Mouse (Mus musculus): ENCODE data around the gene Reln. TPM values are rescaled to one million over a fixed set of nuclear protein-coding genes. Genes with fewer than 3 reads are reported as not detected.

Gene Reln
- total RNA-seq, 2 experiments from 2014 or later = 272 to 308 TPM

GRCm38 (mm10) chr5:22031653-22032052 lies 312.8 kb downstream of the Reln start:
- no peak for ATAC-seq (replicated peaks; ENCODE audit: low FRiP score, poor library complexity, severe bottlenecking)

DNA sequence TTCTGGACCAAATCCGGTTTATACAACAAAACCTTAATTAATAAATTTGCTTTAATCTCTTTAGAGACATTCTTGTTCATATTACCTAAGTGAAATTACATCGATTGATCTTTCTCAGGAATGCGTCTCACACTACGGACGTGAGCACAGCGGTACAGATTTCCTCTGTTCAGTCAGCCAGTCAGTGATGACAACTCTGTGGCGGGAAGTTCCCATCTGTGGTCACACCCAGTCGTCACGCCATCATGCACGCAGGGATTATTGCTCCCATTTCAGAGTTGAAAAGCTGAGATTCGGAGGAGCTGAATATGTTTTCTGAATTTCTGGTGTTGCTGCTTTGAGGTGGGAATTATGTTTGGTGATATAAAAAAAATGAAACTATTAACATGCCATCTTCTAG lies 316.1 kb downstream of the Reln start:
- ATAC-seq (replicated peaks; ENCODE audit: low FRiP score, poor library complexity, severe bottlenecking) = no peak

DNA sequence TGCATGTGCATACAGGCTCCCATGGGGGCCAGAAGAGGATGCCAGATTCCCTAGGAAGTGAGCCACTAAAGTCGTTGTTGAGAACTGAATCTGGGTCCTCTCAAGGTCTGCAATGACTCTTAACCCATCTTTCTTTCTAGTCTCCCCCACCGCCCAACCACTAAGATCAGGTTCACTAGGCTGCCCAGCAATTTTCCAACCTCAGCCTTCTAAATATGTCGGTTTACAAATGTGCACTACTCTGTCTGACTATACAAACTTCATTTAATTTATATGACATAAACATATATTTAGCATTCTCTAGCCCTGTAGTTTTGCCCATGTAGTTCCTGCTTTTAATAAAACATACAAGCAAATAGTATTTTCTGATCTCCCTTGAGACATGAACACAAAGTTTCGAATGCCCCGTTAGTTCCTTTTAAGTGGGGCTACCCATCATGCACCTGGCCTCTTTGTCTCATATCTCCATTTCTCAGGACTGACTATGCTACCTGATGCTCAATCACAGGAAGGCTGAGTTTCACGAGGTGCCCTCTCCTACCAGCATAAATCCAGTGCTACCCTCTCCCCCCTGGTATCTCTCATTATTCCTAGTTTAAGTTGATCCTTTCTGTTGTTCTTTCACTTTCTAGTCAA lies 317.1 kb downstream of the Reln start:
- ATAC-seq (replicated peaks; ENCODE audit: low FRiP score, poor library complexity, severe bottlenecking) = no peak

DNA sequence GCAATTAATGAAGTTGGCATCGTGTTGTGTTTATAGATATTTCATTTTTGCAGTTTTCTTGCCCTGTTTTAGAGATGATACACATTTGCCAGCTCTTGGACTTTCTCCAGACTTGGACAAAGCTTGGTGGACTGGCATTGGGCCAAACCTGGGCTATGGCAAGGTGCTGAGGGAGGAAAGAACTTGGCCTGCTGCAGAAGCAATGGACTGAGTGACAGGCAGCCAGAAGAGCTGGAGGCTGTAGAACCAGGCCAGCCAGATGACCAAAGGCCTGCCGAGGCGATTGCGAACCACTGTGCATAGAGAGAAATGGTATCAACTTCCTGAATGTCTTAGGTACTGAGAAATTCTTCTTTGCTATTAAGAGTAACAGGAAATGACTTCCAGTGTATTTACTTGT lies 318.8 kb downstream of the Reln start:
- ATAC-seq (replicated peaks; ENCODE audit: low FRiP score, poor library complexity, severe bottlenecking) = no peak

DNA sequence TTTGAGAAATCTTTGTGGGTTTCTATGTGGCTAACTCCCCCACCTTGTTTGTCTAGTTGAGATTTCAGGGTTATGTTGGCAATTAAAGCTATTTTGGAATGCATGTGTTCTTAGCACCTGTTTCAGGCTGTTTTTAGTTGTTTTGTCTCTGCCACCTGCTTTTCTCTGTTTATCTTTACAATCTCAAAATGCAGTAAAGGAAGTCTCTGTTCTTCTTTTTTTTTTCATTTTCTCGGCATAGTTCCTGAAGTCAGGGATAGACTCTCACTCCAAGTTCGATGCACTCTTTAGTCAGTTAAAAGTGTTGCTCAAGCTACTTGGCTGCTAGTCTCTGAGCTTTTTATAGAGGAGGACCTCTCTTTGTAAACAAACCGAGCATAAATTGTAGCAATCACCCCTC lies 320.4 kb downstream of the Reln start:
- ATAC-seq (replicated peaks; ENCODE audit: low FRiP score, poor library complexity, severe bottlenecking) = no peak

- ATAC-seq (replicated peaks; ENCODE audit: low FRiP score, poor library complexity, severe bottlenecking) = no peak
These were observed 326.6 kb downstream of the Reln start for GRCm38 (mm10) chr5:22017896-22018295.

DNA sequence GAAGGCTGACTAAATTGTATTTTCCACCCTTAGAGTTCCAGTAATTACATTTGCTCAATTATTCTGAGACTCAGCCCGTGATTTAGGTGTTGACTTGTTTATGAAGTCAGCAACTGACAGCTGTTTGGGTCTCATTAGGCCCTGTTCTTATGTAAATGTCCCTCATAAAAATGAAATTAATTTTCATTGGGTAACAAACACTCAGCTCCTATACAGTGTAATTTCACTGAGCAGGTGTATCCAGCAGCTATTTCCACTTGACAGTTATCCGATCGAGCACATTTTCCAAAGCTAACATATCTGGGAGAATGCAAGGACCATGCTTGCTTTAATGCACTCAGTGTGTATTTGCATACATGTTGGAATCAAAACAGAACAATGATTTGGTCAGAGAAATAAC lies 330.0 kb downstream of the Reln start:
- ATAC-seq (replicated peaks; ENCODE audit: low FRiP score, poor library complexity, severe bottlenecking) = no peak

- ATAC-seq (replicated peaks; ENCODE audit: low FRiP score, poor library complexity, severe bottlenecking) = no peak
These were observed 335.4 kb downstream of the Reln start for GRCm38 (mm10) chr5:22009142-22009541.

GRCm38 (mm10) chr5:22007304-22008059 lies 337.0 kb downstream of the Reln start:
- ATAC-seq (replicated peaks; ENCODE audit: low FRiP score, poor library complexity, severe bottlenecking) = no peak

- no peak for ATAC-seq (replicated peaks; ENCODE audit: low FRiP score, poor library complexity, severe bottlenecking)
These were observed 340.6 kb downstream of the Reln start for GRCm38 (mm10) chr5:22003858-22004257.

DNA sequence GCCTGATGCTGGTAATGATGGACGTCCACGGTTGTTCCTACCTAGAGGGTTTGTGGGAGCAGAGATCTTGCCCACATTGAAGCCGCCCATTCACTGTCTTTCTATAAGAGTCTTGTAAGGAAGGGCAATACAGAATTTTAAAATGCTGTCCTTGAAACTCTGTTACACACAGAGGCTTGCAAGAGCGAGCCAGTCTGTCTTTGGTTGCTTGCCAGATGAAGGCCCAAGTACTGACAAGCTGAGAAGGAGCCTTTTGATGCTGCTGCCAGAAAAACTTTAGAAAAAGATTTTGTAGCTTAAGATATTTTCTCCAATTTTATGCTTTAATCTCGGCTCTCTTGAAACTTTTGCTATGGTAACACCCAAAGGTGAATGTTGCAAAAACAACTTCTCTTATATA lies 356.8 kb downstream of the Reln start:
- ATAC-seq (replicated peaks; ENCODE audit: low FRiP score, poor library complexity, severe bottlenecking) = no peak

GRCm38 (mm10) chr5:21986311-21986710 lies 358.2 kb downstream of the Reln start:
- no peak for ATAC-seq (replicated peaks; ENCODE audit: low FRiP score, poor library complexity, severe bottlenecking)

- ATAC-seq (replicated peaks; ENCODE audit: low FRiP score, poor library complexity, severe bottlenecking) = no peak
These were observed 361.4 kb downstream of the Reln start for GRCm38 (mm10) chr5:21983021-21983667.

DNA sequence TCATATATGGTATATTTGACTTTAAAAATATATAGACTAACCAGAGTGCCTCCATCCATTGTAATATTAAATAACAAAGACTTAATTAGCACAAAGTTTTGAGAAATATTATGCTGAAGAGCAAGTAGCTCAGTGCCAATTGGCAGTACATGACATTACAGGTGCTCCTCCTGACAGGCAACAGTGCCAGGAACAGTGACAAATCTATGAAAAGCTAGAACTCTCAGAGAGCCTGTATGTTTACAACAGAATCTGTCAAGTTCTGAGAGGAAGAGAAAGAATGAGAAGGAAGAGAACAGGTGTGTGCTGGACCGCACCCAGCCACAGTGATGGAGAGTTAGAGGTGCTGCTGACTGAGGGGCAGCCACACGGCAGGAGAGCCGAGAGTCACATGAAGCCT lies 363.3 kb downstream of the Reln start:
- no peak for ATAC-seq (replicated peaks; ENCODE audit: low FRiP score, poor library complexity, severe bottlenecking)

DNA sequence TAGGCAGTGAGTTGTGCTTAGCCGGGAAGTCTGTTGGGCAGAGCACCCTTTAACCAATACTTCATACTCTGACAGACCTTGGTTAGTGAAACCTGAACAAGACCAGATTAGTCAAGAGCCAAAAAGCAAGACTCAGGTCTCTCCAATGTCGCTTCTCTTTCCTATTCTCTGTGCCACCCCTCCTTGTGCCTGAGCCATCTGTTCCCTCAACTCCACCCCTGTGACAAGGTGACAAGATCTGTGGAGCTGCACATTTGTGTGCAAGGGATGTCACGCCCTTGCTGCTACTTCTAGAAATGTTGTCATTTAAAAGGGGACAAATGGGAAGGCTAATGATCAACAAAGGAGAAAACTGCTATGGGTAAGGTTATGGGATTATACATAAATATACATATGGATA lies 364.0 kb downstream of the Reln start:
- ATAC-seq (replicated peaks; ENCODE audit: low FRiP score, poor library complexity, severe bottlenecking) = no peak

DNA sequence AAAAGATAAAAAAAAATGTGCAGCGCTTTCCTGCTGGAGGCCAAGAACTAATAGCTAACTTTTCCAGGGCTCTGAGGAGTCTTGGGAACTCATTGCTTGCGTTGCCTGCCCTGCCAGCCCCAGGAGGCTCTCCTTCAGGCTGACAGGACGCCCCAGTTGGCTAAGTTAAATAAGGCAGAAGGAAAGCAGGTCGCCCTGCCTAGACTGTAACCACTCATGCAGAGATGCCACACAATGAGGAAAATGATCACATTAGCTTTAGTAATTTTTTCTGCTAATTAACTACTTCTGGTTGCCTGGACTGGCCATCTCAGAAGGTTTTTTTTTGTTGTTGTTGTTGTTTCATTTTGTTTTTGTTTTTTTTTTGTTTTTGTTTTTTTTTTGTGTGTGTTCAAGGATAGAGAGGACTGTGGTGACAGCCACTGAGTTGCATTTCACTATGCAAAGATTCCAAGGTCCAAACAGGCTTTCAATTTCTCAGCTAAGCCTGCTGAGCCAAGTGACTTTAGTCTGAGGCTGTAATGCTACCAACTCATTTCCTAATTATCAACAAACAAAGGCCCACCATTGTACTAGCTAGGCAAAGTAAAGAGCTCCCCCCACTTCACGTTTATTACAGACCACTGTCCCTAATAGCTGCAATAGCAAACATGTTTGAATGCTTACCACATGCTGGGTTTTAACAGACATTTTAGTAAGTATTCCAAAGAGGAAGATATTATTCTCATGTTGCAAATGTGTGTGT lies 371.1 kb downstream of the Reln start:
- ATAC-seq (replicated peaks; ENCODE audit: low FRiP score, poor library complexity, severe bottlenecking) = no peak

DNA sequence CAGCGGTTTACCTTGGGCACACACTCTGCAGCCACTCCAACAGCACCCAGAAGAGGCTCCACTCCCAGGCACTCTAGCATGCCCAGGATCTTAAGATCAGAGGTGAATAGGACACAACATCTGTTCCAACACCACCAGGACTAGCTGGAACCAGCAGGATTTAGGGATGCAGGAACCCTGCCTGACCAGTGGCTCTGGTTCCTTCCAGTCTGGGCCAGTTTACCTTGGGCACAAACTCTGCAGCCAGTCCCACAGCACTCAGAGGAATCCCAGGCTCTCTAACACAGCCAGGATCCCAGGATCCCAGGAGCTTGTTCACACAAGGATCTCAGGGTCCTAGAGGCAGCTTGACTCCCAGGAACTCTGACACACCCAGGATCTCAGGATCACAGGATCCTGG lies 382.7 kb downstream of the Reln start:
- no peak for ATAC-seq (replicated peaks; ENCODE audit: low FRiP score, poor library complexity, severe bottlenecking)

DNA sequence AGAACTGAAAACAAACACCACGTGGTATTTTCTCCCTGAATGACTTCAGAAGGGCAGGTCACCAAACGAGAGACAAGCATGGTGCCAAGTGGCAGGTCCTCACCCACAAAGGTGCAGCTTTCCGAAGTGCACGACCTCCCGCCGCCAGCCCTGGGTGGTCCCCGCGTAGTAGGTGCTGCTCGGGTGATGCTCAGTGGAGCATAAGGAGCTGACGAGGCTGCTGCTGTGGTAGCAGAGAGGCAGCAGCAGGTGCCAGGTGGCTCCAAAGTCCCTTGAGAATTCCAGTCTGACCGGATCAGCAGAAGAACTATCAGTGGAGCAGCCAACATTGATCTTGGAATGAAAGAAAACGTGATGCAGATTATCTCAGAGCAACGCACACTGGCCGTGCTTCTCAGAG lies 384.4 kb downstream of the Reln start:
- no peak for ATAC-seq (replicated peaks; ENCODE audit: low FRiP score, poor library complexity, severe bottlenecking)

GRCm38 (mm10) chr5:21957586-21957985 lies 386.9 kb downstream of the Reln start:
- ATAC-seq (replicated peaks; ENCODE audit: low FRiP score, poor library complexity, severe bottlenecking) = no peak

GRCm38 (mm10) chr5:21957061-21957460 lies 387.4 kb downstream of the Reln start:
- ATAC-seq (replicated peaks; ENCODE audit: low FRiP score, poor library complexity, severe bottlenecking) = no peak

GRCm38 (mm10) chr5:21949507-21949897 lies 395.0 kb downstream of the Reln start:
- no peak for ATAC-seq (replicated peaks; ENCODE audit: low FRiP score, poor library complexity, severe bottlenecking)

Measured in erythroblast, adult 5-6 weeks (primary cell).